Mouse (Mus musculus): ENCODE data around the gene Otog.

DNA sequence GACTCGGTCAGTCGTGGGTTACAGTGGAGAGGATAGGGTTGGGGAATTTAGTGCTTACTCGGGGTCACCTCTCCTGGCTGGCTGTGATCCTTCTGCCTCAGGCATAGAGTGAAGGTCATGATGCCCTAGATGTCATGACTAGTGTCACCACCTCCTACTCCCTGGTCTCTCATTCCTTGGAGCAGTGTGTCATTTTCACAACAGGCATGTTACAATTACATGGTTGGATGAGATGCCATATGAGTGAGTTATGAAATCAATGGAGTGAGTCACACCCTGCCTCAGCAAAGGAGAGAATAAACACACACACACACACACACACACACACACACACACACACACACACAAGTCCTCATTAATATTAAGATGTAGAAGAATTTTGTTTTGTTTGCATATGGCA lies 6.8 kb downstream of the Otog start:
- no peak for TF ChIP-seq CTCF (IDR thresholded peaks at IDR 0.05)
- TF ChIP-seq EP300 (IDR thresholded peaks at IDR 0.05; ENCODE audit: insufficient read depth, low read depth, low read length) = no peak
- no peak for TF ChIP-seq POLR2A (IDR thresholded peaks at IDR 0.05; ENCODE audit: insufficient read depth, low read depth, low read length)
